Mouse (Mus musculus): Measurements from ENCODE around the gene Fads6.

GRCm38 (mm10) chr11:115308781-115309180 lies 11.3 kb upstream of the Fads6 start:
- no peak for TF ChIP-seq CTCF (conservative IDR thresholded peaks at IDR 0.05; ENCODE audit: low read length)
- TF ChIP-seq NANOG (IDR thresholded peaks at IDR 0.05; ENCODE audit: borderline replicate concordance, low read length): no peak

All from E14TG2a.4 (cell line).